Mouse (Mus musculus): ENCODE measurements around the gene Itga9.

The Itga9 gene

GRCm38 (mm10) chr9:118725128-118725527 is 118.6 kb downstream of the Itga9 start:
- no peak for DNase-seq (ENCODE audit: low spot score in 2 of 2)

DNA sequence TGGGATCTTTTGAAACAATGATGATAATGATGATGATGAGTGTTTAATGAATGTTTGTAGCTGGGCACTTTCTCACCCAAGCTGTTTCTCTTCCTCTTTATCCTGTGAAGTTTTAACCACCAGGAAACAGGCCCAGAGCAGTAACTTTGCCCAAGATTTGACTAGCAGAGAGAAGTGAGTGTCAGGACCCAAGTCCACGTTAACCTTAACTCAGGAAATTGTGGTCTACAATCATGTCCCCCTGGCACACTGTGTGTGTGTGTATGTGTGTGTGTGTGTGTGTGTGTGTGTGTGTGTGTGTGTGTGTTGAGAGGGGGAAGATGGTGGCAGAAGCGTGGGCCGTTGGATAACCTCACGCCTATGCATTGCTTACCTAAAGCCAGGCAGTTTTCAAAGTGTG is 120.1 kb downstream of the Itga9 start:
- no peak for DNase-seq (ENCODE audit: low spot score in 2 of 2)

- no peak for DNase-seq (ENCODE audit: low spot score in 2 of 2)
Observed at GRCm38 (mm10) chr9:118728296-118728695, 121.8 kb downstream of the Itga9 start.

DNA sequence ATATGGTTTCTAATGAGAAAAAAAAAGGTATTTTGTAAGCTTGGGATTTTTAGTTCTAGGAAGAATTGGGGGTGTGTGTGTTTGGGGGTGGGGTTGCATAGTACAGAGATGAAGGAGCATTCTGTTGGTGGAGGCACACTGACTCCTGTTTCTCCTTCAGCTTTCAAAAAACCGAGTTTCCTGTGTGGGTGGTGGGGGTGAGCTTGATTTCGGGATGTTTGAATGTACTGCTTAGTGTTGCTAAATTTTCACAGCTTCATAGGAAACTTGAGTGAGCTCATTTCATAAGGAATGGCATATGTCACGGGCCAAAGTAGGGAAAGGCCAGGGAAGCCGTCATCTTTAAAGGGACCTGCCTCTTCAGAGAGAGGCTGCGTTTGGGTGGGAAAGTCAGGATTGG is 122.5 kb downstream of the Itga9 start:
- DNase-seq (ENCODE audit: low spot score in 2 of 2), result peak in 1 of 2 experiments; percentile 29

- no peak for DNase-seq (ENCODE audit: low spot score in 2 of 2)
Observed at GRCm38 (mm10) chr9:118730172-118730571, 123.7 kb downstream of the Itga9 start.

GRCm38 (mm10) chr9:118730871-118731390 is 124.4 kb downstream of the Itga9 start:
- no peak for DNase-seq (ENCODE audit: low spot score in 2 of 2)

GRCm38 (mm10) chr9:118731650-118732049 is 125.2 kb downstream of the Itga9 start:
- DNase-seq (ENCODE audit: low spot score in 2 of 2), result no peak

GRCm38 (mm10) chr9:118733601-118734000 is 127.1 kb downstream of the Itga9 start:
- no peak for DNase-seq (ENCODE audit: low spot score in 2 of 2)

- no peak for DNase-seq (ENCODE audit: low spot score in 2 of 2)
Observed at GRCm38 (mm10) chr9:118737124-118737523, 130.6 kb downstream of the Itga9 start.

DNA sequence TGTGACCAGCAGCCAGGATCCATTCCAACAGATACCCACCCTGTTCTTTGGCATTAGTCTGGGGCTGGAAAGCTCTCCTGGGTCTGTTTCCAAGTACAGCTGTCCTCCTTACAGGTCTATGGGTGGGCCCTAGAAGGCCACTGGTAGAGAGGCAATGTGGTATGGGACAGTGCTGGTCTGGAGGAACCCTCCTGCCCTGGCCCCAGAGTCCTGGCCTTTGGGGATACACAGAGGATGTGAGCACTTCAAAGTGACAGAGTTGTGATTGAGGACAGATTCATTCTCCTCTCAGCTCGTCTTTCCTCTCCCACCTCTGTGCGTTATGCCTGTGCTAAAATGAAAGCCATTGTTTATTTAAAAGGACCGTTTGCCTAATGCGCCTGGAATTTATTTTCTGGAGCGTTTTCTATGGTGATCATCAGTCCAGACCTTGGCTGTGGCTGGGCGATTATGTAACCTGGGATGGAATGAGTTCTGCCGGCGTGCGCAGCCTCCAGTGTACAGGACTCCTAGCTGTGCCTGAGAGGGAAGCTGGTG is 131.2 kb downstream of the Itga9 start:
- no peak for DNase-seq (ENCODE audit: low spot score in 2 of 2)

GRCm38 (mm10) chr9:118738311-118738710 is 131.8 kb downstream of the Itga9 start:
- DNase-seq (ENCODE audit: low spot score in 2 of 2), result no peak

- no peak for DNase-seq (ENCODE audit: low spot score in 2 of 2)
Observed at GRCm38 (mm10) chr9:118739071-118739470, 132.6 kb downstream of the Itga9 start.

GRCm38 (mm10) chr9:118739659-118740058 is 133.2 kb downstream of the Itga9 start:
- DNase-seq (ENCODE audit: low spot score in 2 of 2), result no peak

DNA sequence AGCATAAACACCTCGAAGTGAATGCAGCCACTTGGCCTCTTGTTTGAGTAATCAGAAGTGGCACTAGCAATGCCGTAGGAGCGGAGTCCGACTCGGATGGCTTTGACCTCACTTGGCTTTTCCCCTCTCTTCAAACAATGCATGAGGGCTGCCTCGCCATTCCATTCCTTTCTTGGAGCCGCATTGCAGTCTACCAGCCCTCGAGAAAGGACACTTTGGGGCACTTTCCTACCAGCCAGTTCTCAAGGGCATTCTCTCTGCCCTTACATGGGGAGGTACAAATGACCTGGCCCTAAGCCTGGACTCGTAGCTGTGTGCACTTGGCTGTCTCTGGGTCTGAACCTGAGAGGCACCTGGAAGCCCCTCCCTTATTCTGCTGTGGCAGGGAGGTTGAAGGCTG is 134.8 kb downstream of the Itga9 start:
- DNase-seq (ENCODE audit: low spot score in 2 of 2), result no peak

GRCm38 (mm10) chr9:118749335-118749949 is 143.0 kb downstream of the Itga9 start:
- no peak for DNase-seq (ENCODE audit: low spot score in 2 of 2)

- no peak for DNase-seq (ENCODE audit: low spot score in 2 of 2)
Observed at GRCm38 (mm10) chr9:118750828-118751227, 144.3 kb downstream of the Itga9 start.

GRCm38 (mm10) chr9:118752376-118752775 is 145.9 kb downstream of the Itga9 start:
- no peak for DNase-seq (ENCODE audit: low spot score in 2 of 2)

GRCm38 (mm10) chr9:118759462-118759861 is 153.0 kb downstream of the Itga9 start:
- DNase-seq (ENCODE audit: low spot score in 2 of 2), result no peak

DNA sequence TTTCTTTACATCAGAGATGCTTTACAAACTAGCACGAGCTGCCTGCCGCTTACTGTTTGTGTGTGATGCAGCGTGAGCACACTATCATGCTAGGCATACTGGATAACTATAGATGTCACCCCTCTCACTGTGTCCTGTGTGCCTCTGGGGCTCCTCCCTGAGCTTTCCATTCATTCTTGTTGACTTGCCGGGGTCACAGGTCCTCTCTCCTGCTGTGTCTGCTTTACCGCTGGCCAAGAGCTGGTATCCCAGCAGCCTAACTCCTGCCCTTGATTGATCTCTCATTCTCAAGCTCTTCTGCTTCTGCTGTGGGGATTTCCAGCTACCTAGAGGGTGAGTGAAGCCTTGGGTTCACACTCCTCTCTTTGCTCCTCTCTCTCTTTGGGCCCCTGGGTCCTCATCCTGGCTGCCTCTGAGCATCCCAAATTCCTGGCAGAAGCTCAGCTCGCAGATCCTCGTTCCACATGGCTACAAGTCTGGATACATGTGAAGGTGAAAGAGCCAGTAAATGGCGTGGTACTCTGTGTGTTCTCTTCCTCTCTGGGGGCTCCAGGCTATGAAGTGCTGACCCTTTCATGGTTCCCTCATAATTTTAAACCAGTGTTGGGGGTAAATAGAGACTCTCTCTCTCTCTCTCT is 155.6 kb downstream of the Itga9 start:
- no peak for DNase-seq (ENCODE audit: low spot score in 2 of 2)

DNA sequence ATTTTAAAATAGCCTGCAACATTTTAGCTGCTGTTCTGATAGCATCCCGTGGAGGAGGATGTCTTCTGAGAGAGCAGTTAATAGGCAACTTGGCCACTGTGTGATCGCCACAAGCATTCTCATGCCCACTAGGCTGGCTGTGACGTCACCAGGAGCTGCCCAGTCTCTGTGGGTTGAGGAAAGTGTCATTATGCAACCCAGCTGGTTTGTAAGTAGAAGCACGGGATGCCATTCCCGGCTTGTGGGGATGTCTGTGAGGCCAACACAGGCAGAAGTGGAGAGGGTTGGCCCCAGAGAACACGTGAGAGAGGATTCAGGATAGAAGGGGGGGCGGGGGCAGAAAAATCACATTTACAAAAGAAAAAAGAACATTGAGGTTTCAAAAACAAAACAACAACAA is 156.3 kb downstream of the Itga9 start:
- peak; percentile 22 to 65 for DNase-seq (ENCODE audit: low spot score in 2 of 2)

- no peak for DNase-seq (ENCODE audit: low spot score in 2 of 2)
Observed at GRCm38 (mm10) chr9:118763203-118763602, 156.7 kb downstream of the Itga9 start.

DNA sequence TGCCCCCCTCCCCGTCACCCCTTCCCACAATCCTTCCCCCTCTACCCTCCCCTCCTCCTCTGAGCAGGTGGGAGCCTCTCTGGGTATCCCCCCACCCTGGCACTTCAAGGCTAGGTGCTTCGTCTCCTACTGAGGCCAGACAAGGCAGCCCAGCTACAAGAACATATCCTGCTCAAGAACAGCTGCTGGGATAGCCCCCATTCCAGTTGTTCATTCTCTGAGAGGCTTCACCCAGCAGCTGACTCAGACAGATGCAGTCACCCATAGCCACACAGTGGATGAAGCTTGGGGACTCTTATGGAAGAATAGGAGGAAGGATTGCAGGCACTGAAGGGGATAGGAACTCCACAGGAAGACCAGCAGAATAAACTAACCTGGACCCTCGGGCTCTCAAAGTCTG is 157.2 kb downstream of the Itga9 start:
- no peak for DNase-seq (ENCODE audit: low spot score in 2 of 2)

DNA sequence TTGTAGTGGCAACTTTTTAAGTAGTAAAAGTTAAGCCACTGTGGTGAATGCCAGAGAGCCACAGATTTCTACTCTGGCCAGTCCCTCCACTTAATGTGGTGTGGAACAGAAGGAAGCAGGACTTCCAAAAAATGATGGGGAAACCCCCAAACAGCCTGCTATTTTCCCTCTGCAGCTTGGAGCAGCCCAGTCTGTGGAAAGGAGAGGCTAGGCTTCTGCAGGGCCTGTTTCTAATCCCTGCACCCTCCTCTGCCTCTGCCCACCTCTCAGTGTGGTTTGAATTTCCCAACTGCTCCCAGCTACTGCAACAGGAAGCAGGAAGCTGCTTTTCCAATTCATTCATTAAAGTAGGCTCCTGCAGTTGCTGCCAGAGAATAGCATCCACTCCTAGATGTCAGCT is 158.6 kb downstream of the Itga9 start:
- DNase-seq (ENCODE audit: low spot score in 2 of 2), result no peak

All from left cerebral cortex, adult 9 months (tissue).